Mouse (Mus musculus) stomach, postnatal 0 days (tissue): Measurements from ENCODE around the gene Inhbe. TPM values are rescaled to one million over a fixed set of nuclear protein-coding genes. Genes with fewer than 3 reads are reported as not detected.

ENCODE experiments used
- ATAC-seq: fragments of 200-750 bp; cut with Nextera tagmentation; 2 replicates; pipeline ENCODE4 v1.8.0; 2017; ENCODE audit not compliant: low FRiP score, low TSS enrichment
- DNase-seq: peaks from one replicate; pipeline ENCODE4 v3.0.0-alpha.2; 2016; ENCODE audit warnings: low spot score
- H3K27ac ChIP-seq: fragments of 300-500 bp; sonication (generic); replicated peaks from 2 replicates; pipeline ENCODE4 v1.5.1; 2014; ENCODE audit warnings: mild to moderate bottlenecking, control low read depth
- H3K27me3 ChIP-seq: fragments of 300-500 bp; sonication (generic); 2 replicates; pipeline ENCODE4 v1.6.1; 2014; ENCODE audit warnings: low read length; ENCODE audit not compliant: control insufficient read depth, insufficient read depth
- H3K36me3 ChIP-seq: fragments of 300-500 bp; sonication (generic); 2 replicates; pipeline ENCODE4 v1.6.1; 2014; ENCODE audit warnings: low read length, mixed read lengths; ENCODE audit not compliant: control insufficient read depth, insufficient read depth
- H3K4me1 ChIP-seq: fragments of 300-500 bp; sonication (generic); replicated peaks from 2 replicates; pipeline ENCODE4 v1.6.1; 2014; ENCODE audit warnings: antibody characterized with exemption; ENCODE audit not compliant: control insufficient read depth, insufficient read depth
- H3K4me2 ChIP-seq: fragments of 300-500 bp; sonication (generic); replicated peaks from 2 replicates; pipeline ENCODE4 v1.6.1; 2014; ENCODE audit warnings: low read depth, mild to moderate bottlenecking, control low read depth, moderate library complexity
- H3K4me3 ChIP-seq: fragments of 300-500 bp; sonication (generic); 2 replicates; pipeline ENCODE4 v1.5.1; 2014; ENCODE audit warnings: low read depth, low read length, control low read depth
- H3K9ac ChIP-seq: fragments of 300-500 bp; sonication (generic); 2 replicates; pipeline ENCODE4 v1.6.1; 2014; ENCODE audit warnings: mild to moderate bottlenecking, low read length, control low read depth, mixed read lengths
- H3K9me3 ChIP-seq: fragments of 300-500 bp; sonication (generic); 2 replicates; pipeline ENCODE4 v1.6.1; 2016; ENCODE audit warnings: low read length; ENCODE audit not compliant: control insufficient read depth
- CTCF ChIP-seq: IDR thresholded peaks from 2 replicates; pipeline ENCODE4 v1.5.1; 2016; ENCODE audit warnings: antibody characterized with exemption, low read depth, mild to moderate bottlenecking, moderate library complexity
- EP300 ChIP-seq: optimal IDR thresholded peaks from 2 replicates; pipeline ENCODE3; 2016; ENCODE audit warnings: antibody characterized with exemption
- WGBS: fragments of 180-500 bp; shearing (Covaris S2); extraction: QIAGEN DNeasy Blood & Tissue Kit; methylation state at CpG from one replicate; pipeline ENCODE4 v1.1.7; 2014; 5-methylcytosine and 5-hydroxymethylcytosine counted together
- polyA plus RNA-seq: library from polyadenylated mRNA; unstranded; fragments of >200 nt; fragmentation: Nextera tagmentation; extraction: Ambion mirVana; gene quantifications from 2 replicates; pipeline ENCODE4 v1.2.1, GENCODE M21; 2015

Gene Inhbe
- polyA plus RNA-seq, 1 experiment from 2014 or later = 0.02 TPM

GRCm38 (mm10) chr10:127303136-127303535 lies 51.1 kb downstream of the Inhbe start:
- Histone ChIP-seq H3K4me2 (no peak overlapping the region), H3K4me3 (no peak overlapping the region), H3K9ac (no peak overlapping the region), H3K36me3 (peaks cover 40% of the 10 kb centered on the region), H3K4me1 (no peaks in the 10 kb centered on the region), H3K9me3 (no peaks in the 10 kb centered on the region), H3K27ac (no peak overlapping the region), H3K27me3 (no peaks in the 10 kb centered on the region)
- ATAC-seq (no peak), DNase-seq (no peak)
- WGBS = 89% methylated on average over 11 of the region's 11 CpGs
- TF ChIP-seq EP300 (no peak), CTCF (no peak)

GRCm38 (mm10) chr10:127300361-127300760 lies 53.9 kb downstream of the Inhbe start:
- no peaks in the 10 kb centered on the region for H3K27me3 ChIP-seq
- DNase-seq (no peak), ATAC-seq (no peak)
- no peak overlapping the region for H3K9ac ChIP-seq
- WGBS = 94% methylated on average over 6 of the region's 6 CpGs
- H3K36me3 ChIP-seq = peaks cover 44% of the 10 kb centered on the region
- no peaks in the 10 kb centered on the region for H3K9me3 ChIP-seq
- H3K4me1 ChIP-seq = no peaks in the 10 kb centered on the region
- H3K27ac ChIP-seq = no peak overlapping the region
- no peak for TF ChIP-seq CTCF
- no peak for TF ChIP-seq EP300
- no peak overlapping the region for H3K4me3 ChIP-seq
- no peak overlapping the region for H3K4me2 ChIP-seq

Other genes with a start within 250 kb of the Inhbe start
- gene Os9, start 233.3 kb downstream of the Inhbe start, polyA plus RNA-seq = 81.9 and 82.0 TPM in 2 replicates
- 45.9 and 65.4 TPM in 2 replicates for gene B4galnt1, start 189.2 kb downstream of the Inhbe start, polyA plus RNA-seq
- gene Slc26a10, start 173.8 kb downstream of the Inhbe start, polyA plus RNA-seq = 0.70 and 0.76 TPM in 2 replicates
- gene Arhgef25, start 164.3 kb downstream of the Inhbe start, polyA plus RNA-seq = 25.3 and 29.7 TPM in 2 replicates
- 27.8 and 32.9 TPM in 2 replicates for gene Dtx3, start 158.7 kb downstream of the Inhbe start, polyA plus RNA-seq
- 23.2 and 26.0 TPM in 2 replicates for gene Pip4k2c, start 142.8 kb downstream of the Inhbe start, polyA plus RNA-seq
- 2.2 and 2.3 TPM in 2 replicates for gene Kif5a, start 91.1 kb downstream of the Inhbe start, polyA plus RNA-seq
- 134 and 147 TPM in 2 replicates for gene Dctn2, start 88.0 kb downstream of the Inhbe start, polyA plus RNA-seq
- gene Mbd6, start 65.4 kb downstream of the Inhbe start, polyA plus RNA-seq = 8.5 and 8.9 TPM in 2 replicates
- 66.6 and 70.4 TPM in 2 replicates for gene Mars, start 42.6 kb downstream of the Inhbe start, polyA plus RNA-seq
- 5.2 and 5.7 TPM in 2 replicates for gene Arhgap9, start 32.4 kb downstream of the Inhbe start, polyA plus RNA-seq
- 2.3 and 2.4 TPM in 2 replicates for gene Gli1, start 12.4 kb downstream of the Inhbe start, polyA plus RNA-seq
- 0.15 TPM in 1 of 2 replicates, not detected in the other for gene Inhbc, start 16.0 kb upstream of the Inhbe start, polyA plus RNA-seq
- gene R3hdm2, start 25.9 kb upstream of the Inhbe start, polyA plus RNA-seq = 14.3 and 17.6 TPM in 2 replicates
- 0.23 and 0.40 TPM in 2 replicates for gene Stac3, start 147.3 kb upstream of the Inhbe start, polyA plus RNA-seq
- 58.2 and 72.8 TPM in 2 replicates for gene Ndufa4l2, start 160.6 kb upstream of the Inhbe start, polyA plus RNA-seq
- gene Shmt2, start 168.0 kb upstream of the Inhbe start, polyA plus RNA-seq = 38.9 and 40.9 TPM in 2 replicates
- gene Nxph4, start 180.1 kb upstream of the Inhbe start, polyA plus RNA-seq = 2.7 and 4.0 TPM in 2 replicates